Mouse (Mus musculus) spleen, postnatal 10 days (tissue): ENCODE data around the gene Prr29.

ENCODE experiments used
- DNase-seq, 2 experiments: peaks; one replicate each; pipeline ENCODE4 v3.0.0; 2021 to 2022; ENCODE audit warnings: low spot score in 2 of 2

Gene Prr29

GRCm38 (mm10) chr11:106410011-106410410, 44.7 kb downstream of the Prr29 start:
- DNase-seq = no peak

DNA sequence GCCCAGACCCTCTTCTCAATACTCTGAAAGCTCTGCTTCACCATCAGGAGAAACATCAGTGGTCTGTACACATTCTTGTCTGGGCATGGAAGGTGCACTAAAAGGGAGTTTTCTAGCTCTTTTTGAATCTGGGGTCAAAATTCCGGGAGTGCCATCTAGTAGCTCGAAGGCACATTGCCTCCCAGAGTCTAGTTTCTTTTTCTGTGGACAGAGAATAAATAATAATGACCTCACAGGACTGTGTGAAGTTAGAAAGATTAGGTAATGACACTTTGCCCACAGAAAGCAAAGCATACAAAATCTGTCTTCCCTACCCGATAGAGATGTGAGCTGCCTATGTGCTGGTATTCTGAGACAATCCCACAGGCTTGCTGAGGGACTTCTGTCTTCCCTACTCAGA, 45.2 kb downstream of the Prr29 start:
- no peak for DNase-seq

DNA sequence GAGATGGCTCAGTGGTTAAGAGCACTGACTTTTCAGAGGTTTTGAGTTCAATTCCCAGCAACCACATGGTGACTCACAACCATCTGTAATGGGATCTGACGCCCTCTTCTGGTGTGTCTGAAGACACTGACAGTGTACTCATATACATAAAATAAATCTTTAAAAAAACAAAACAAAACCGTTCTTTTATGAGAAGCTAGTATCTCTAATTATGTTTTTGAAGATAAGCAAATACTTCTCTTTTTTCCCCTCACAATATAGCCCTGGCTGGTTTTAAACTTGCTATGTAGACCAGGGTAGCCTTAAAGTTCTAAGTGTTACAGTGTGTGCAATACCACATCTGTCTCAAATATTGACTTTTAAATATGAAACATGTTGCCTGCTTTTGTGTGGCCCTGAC, 45.9 kb downstream of the Prr29 start:
- DNase-seq = no peak

GRCm38 (mm10) chr11:106412641-106413360, 47.5 kb downstream of the Prr29 start:
- DNase-seq = no peak

DNA sequence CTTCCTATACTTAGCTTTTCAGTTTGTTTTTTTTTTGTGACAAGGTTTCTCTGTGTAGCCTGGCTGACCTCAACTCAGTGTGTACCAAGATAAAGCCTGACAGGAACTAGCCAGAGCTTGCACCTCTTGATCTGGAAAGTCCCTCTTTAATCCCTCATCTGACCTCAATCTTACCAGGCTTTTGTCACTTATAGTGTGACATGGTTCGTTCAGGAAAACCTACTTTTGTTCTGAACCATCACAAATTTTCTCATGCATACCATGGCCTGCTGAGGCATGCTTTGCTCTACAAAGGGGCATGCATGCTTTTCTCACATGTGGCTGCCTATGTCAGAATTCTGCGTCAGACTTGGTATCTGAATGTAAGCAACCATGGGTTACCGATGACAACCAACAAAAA, 51.1 kb downstream of the Prr29 start:
- DNase-seq = no peak

- DNase-seq = no peak
These were observed 52.6 kb downstream of the Prr29 start for GRCm38 (mm10) chr11:106417860-106418259.

GRCm38 (mm10) chr11:106418622-106419196, 53.4 kb downstream of the Prr29 start:
- DNase-seq = peak; percentile 71 to 85

- DNase-seq = no peak
These were observed 54.2 kb downstream of the Prr29 start for GRCm38 (mm10) chr11:106419262-106420102.

DNA sequence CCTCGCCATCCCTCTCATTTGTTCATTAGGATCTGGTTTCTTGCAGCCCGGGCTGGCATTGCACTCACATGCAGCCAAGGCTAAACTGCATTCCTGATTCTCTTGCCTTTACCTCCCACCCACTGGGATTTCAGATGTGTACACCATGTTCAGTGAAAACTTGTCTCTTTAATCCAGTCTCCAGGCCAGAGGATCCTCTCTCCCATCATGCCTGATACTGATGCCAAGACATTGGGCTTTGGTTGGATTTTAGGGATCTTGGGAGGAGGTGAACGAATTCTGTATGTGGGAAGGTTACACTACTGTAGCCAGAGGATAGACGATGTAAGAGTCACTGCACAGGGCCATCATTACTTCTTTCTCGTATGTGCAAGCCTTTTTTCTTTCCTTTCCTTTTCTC, 59.9 kb downstream of the Prr29 start:
- DNase-seq = no peak

DNA sequence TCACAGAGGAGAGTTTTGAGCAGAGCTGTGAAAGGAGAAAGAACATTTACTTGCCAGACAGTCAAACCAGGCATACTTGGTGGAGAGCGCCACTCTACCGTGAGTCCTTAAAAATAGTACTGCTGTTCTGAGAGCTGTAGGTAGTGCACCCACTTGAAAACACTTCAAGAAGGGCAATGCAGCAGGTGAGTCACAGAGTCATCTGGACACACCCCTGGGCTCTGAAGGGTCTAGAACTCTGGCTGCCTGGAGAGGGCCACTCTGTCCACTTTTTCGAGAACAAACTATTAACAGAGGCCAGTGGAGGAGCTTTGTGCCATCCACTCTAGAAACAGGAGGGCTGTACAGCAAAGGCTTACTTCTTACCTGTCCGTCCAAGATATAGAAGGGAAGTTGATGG, 61.2 kb downstream of the Prr29 start:
- DNase-seq = no peak
